ENCODE assay signal across 14 mouse cellular contexts in genomic region chr4:33243016-33243758, GRCm38 (mm10). TPM values are rescaled to one million over a fixed set of nuclear protein-coding genes. Genes with fewer than 3 reads are reported as not detected.
DNase-seq lines count a peak whose midpoint lies in the region; ATAC-seq and TF ChIP-seq lines count a peak whose summit lies in the region.
"Had no signal": no experiment of that assay in that cellular context is flagged by ENCODE, and none has a peak within 500 bp of the region (broad histone marks: within the 10 kb centered on the region; RNA-seq: fewer than 3 reads in every experiment).

No protein-coding gene starts in this region.

- peaks cover 34% of the 10 kb centered on the region for H3K36me3 ChIP-seq in heart, adult 2 months (ENCODE audit: control insufficient read depth, insufficient read depth, low read length)
- H3K36me3 ChIP-seq in liver, embryonic 15.5 days (replicated peaks): peaks cover 26% of the 10 kb centered on the region

- H3K79me2 ChIP-seq in heart, adult 2 months (replicated peaks; ENCODE audit: control insufficient read depth, insufficient read depth, low read length): peaks cover 4% of the 10 kb centered on the region

- H3K4me1 ChIP-seq in heart, adult 2 months (ENCODE audit: control insufficient read depth, insufficient read depth, low read length): peaks cover 12% of the 10 kb centered on the region
- peaks cover 37% of the 10 kb centered on the region for H3K4me1 ChIP-seq in liver, embryonic 15.5 days (replicated peaks)

- H3K27ac ChIP-seq in heart, adult 2 months: no peak overlapping the region
- H3K27ac ChIP-seq in liver, embryonic 15.5 days (replicated peaks): 0 out of 2 replicates have a peak overlapping the region, but pooled peaks have one; percentile 7
- H3K27ac ChIP-seq: forebrain, embryonic 10.5 days; heart, embryonic 13.5 days; hindbrain, embryonic 10.5 days; limb, embryonic 12.5 days had no signal

- ATAC-seq in liver, embryonic 15.5 days (ENCODE audit: insufficient read depth): no peak

- peak; percentile 84 for DNase-seq in heart, adult 11 months
- DNase-seq in heart, adult 2 months: no peak
- peak; percentile 7 to 12 for DNase-seq in B cell, adult 2 months
- peak; percentile 4 for DNase-seq in Muller cell, postnatal 12 days (ENCODE audit: inconsistent ontology term)
- no peak for DNase-seq in frontal cortex, adult 2 months (ENCODE audit: extremely low spot score in 1 of 2, low spot score in 1 of 2)
- DNase-seq in embryo, embryonic 9.5 days (ENCODE audit: extremely low spot score): no peak
- DNase-seq: kidney, adult 18-20 months; thymus, adult 18-20 months had no signal

- no peak for TF ChIP-seq POLR2A in heart, adult 2 months (IDR thresholded peaks at IDR 0.05; ENCODE audit: insufficient read depth, low read depth, low read length)

- H3K9ac ChIP-seq in heart, adult 2 months (ENCODE audit: low read depth, low read length): no peak overlapping the region
- no peak overlapping the region for H3K9ac ChIP-seq in liver, embryonic 15.5 days
- H3K9ac ChIP-seq: heart, embryonic 13.5 days; limb, embryonic 12.5 days had no signal

- no peak for TF ChIP-seq EP300 in heart, adult 2 months (IDR thresholded peaks at IDR 0.05; ENCODE audit: insufficient read depth, low read depth, low read length)

- no peak overlapping the region for H3K4me3 ChIP-seq in heart, adult 2 months
- H3K4me3 ChIP-seq in liver, embryonic 15.5 days (replicated peaks): no peak overlapping the region
- H3K4me3 ChIP-seq: forebrain, embryonic 10.5 days; heart, embryonic 13.5 days; hindbrain, embryonic 10.5 days; limb, embryonic 12.5 days had no signal

- intact Hi-C loops in heart, adult 2 months (cut with DNase I): no loop called here

- H3K4me2 ChIP-seq in liver, embryonic 15.5 days: no peak overlapping the region
- H3K4me2 ChIP-seq: limb, embryonic 12.5 days had no signal

- TF ChIP-seq CTCF in heart, adult 2 months (IDR thresholded peaks at IDR 0.05): no peak

- no peaks in the 10 kb centered on the region for H3K27me3 ChIP-seq in heart, adult 2 months (ENCODE audit: control insufficient read depth, insufficient read depth, low read length)
- H3K27me3 ChIP-seq in liver, embryonic 15.5 days: no peaks in the 10 kb centered on the region
- H3K27me3 ChIP-seq: heart, embryonic 13.5 days; limb, embryonic 12.5 days had no signal

- 51% methylated on average over 12 of the region's 12 CpGs for WGBS in heart, adult 2 months
- 38% methylated on average over 12 of the region's 12 CpGs for WGBS in liver, embryonic 15.5 days (ENCODE audit: insufficient replicate concordance)

- no peaks in the 10 kb centered on the region for H3K9me3 ChIP-seq in liver, embryonic 15.5 days (replicated peaks)
- H3K9me3 ChIP-seq: forebrain, embryonic 10.5 days; heart, embryonic 13.5 days; hindbrain, embryonic 10.5 days; limb, embryonic 12.5 days had no signal

RNA-seq across cellular contexts. Expression of gene Srsf12, which starts 34.4 kb away (rescaled TPM):
- not detected for total RNA-seq in heart, adult 2 months (2021)
- polyA plus RNA-seq in heart, adult 2 months (2012; rRNA removed): not detected in 2 replicates
- 0.07 and 0.13 TPM in 2 replicates for polyA plus RNA-seq in liver, embryonic 15.5 days (2015; fragmentation: Nextera tagmentation; extraction: Ambion mirVana)
- polyA plus RNA-seq in frontal cortex, adult 2 months (2012; rRNA removed): 19.6 and 21.3 TPM in 2 replicates
- total RNA-seq: gastrocnemius, postnatal 25 days had no signal

RNA-seq across cellular contexts. Expression of gene Pnrc1, which starts 46.8 kb away (rescaled TPM):
- total RNA-seq in heart, adult 2 months (2021): 100 to 1,000 TPM; 151 to 170 TPM
- polyA plus RNA-seq in heart, adult 2 months (2012; rRNA removed): 39.8 and 40.5 TPM in 2 replicates
- polyA plus RNA-seq in liver, embryonic 15.5 days (2015; fragmentation: Nextera tagmentation; extraction: Ambion mirVana): 46.9 and 52.0 TPM in 2 replicates
- 53.9 and 54.9 TPM in 2 replicates for polyA plus RNA-seq in frontal cortex, adult 2 months (2012; rRNA removed)

RNA-seq across cellular contexts. Expression of gene Pm20d2, which starts 53.6 kb away (rescaled TPM):
- 10 to 100 TPM; 57.8 to 64.9 TPM for total RNA-seq in heart, adult 2 months (2021)
- polyA plus RNA-seq in heart, adult 2 months (2012; rRNA removed): 26.1 and 40.5 TPM in 2 replicates
- 0.09 and 0.31 TPM in 2 replicates for polyA plus RNA-seq in liver, embryonic 15.5 days (2015; fragmentation: Nextera tagmentation; extraction: Ambion mirVana)
- polyA plus RNA-seq in frontal cortex, adult 2 months (2012; rRNA removed): 3.9 and 4.5 TPM in 2 replicates

Comparison
In these comparisons a context has a peak if more than half of its experiments do, and no peak if none do; other contexts are left out.
1. DNase-seq: peak in heart, adult 11 months (single experiment), B cell, adult 2 months (2 of 2) and Muller cell, postnatal 12 days (single experiment); none in heart, adult 2 months (0 of 2), frontal cortex, adult 2 months (0 of 2) and embryo, embryonic 9.5 days (single experiment).
2. RNA of gene Srsf12, which starts 34.4 kb away (polyA plus RNA-seq): 19.6 to 21.3 TPM in frontal cortex, adult 2 months; 0.07 to 0.13 TPM in liver, embryonic 15.5 days and not detected in heart, adult 2 months; every median in the first group is over 10 times any median in the second.